Mouse (Mus musculus) adrenal gland, postnatal 36 days (tissue): ENCODE measurements around the gene Smug1. TPM values are rescaled to one million over a fixed set of nuclear protein-coding genes. Genes with fewer than 3 reads are reported as not detected.

Experiments
- DNase-seq, 2 experiments: peaks; one replicate each; pipeline ENCODE4 v3.0.0; 2021; ENCODE audit warnings: mixed read lengths in 1 of 2
- total RNA-seq, 2 experiments: library from RNA; stranded (reverse); gene quantifications; 2 replicates each; pipeline ENCODE4 v1.2.3; 2021

Smug1 gene
- total RNA-seq, 2 experiments from 2014 or later = 11.9 to 13.0 TPM

DNA sequence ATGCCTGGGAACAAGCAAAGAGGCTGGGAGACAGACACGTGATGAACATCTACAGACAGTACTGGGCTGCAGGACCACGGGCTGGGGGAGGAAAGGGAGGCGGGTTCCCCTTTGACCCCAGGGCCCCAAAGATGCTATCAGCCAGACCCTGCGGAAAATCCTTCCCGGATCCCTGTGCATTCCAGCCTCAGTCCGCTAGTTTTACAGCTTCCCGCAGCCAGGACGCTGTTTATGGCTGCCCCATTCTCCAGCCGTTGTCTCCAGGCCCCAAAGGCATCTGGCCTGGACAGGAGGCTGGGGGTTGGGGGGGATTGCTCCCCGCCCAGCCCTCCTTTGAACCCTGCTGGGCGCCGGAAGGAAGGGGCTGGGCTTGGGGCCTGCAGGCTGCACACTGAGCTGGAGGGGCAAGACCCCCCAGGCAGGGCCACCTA lies 10.7 kb upstream of the Smug1 start:
- no peak for DNase-seq

DNA sequence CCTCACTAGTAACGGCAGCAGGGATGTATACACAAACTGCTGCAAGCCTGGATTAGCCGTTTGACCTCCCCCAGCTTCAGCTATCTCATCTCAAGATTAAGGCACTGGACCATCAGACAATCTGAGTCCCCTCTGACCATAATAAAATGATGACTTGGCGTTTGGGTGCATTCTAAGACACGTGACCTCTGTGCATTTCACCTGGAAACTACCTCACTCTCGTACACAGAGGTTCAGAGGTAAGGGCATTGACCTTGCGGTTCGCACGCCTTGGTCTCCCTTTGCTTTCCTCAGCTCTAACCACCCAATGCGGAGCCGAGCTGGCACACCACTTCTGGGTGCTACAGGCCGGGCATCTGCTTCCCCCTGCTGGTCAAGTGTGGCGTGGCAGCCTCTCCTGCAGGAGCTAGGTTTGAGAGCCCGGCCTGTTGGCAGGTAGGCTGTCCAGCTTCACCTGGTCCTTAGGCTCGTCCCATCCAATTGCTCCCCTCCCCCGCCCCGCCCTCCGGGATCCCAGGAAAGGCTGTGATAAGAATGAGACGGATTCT lies 10.1 kb upstream of the Smug1 start:
- DNase-seq = peak; percentile 92 to 94

DNA sequence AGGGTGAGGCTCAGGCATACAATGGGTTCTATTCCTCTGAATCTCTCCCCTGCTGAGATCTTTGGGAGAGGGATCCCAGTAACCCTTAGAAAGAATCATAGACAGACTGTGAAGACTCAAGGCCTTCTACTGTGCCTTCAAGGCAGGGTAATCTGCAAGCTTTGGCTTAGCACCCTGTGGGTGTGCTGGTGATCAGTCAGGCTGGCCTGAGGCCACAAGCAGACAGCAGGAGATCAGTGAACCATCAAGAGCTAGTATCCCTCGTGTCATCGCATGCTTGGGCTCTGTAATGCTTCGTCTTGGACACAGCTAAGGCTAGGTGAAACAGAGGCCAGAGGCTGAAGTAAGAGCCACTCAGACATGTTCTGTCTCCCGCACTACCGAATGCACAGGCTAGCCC lies 6.4 kb upstream of the Smug1 start:
- no peak for DNase-seq

DNA sequence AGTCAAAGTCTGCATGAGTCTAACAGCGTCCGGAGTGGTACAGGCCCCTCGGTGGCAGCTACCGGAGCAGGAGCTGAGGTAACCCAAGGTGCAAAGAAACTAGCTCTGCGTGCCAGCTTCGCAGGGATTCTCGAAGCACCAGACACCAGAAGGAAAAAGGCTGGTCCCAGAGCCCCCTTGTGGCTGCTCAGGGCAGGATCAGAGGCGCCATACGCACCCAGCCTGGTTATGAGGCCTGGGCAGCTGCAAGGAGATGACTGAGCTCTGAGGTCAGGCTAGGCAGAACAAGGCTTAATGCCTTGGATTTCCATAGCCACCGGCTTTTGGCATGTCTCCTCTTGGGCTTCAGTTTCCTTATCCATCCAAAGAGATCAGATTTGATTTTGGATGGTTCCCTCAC lies 5.6 kb upstream of the Smug1 start:
- DNase-seq = peak; percentile 76 to 80

DNA sequence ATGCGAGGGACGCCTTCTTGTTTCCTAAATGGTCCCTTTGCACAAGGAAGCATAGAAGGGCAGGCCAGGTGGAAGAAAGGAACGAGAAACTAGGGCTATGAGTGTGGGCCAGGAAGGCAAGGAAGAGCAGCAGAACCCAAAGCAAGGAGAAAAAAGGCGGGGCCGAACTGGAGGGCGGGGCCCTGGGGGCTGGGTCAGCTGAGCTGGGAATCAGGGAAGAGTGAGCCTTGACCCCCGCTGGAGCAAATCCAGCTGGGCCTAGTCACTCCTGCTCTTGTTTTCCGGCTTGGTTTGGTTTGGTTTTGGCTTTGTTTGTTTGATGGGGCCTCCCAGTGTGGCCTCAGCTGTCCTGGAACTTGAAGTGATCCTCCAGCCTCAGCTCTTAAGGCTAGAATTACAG lies 4.4 kb upstream of the Smug1 start:
- DNase-seq = peak; percentile 77 to 78

DNA sequence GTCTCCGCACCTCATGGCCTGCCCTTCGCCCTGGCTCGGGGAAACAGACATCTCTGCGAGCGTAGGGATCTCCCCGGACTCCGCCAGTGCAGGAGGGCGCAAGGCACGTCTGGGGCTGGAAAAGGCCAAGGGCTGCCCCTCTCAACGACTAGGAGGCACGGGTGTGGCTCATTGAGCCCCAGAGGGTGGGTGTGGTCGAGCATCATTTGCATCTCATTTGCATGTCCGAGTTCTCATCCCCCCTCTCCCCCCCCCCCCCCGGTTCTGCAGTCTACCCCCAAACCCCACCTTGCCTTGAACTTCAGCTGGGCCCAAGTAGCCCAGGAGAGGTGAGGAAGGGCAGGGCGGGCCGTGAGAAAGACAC lies 3.4 kb upstream of the Smug1 start:
- no peak for DNase-seq

DNA sequence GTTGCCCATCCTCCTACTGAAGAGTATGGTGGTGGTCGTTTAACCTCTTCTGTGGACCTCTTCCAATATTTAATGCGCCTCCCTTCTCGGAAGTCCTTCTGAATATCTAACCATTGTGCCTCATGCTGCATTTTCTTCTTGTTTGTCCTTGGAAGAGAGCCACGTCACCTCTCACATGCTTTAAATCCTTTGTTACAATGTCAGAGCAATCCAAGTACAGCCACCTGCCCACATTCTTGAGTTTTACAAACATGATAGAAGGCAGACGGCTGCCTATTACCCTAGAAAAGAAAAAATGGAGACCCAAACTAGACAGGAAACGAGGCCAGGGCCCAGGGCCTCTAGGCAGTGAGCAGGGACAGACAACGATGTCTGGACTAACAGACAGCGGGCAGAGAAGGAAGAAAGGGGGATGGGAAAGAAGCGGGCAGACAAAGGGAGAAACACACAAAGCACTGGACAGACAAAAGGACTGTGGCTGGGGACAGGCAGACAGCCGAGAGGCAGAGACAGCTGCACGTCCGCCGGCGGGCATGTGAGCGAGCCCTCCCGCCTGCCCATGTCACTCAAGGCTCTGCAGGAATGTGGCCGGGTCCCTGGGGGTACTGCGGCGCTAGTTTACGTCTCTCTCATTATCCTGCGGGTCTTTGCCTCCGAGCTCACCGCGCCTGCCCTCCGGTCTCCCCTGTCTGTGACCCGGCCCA lies 2.9 kb upstream of the Smug1 start:
- no peak for DNase-seq

DNA sequence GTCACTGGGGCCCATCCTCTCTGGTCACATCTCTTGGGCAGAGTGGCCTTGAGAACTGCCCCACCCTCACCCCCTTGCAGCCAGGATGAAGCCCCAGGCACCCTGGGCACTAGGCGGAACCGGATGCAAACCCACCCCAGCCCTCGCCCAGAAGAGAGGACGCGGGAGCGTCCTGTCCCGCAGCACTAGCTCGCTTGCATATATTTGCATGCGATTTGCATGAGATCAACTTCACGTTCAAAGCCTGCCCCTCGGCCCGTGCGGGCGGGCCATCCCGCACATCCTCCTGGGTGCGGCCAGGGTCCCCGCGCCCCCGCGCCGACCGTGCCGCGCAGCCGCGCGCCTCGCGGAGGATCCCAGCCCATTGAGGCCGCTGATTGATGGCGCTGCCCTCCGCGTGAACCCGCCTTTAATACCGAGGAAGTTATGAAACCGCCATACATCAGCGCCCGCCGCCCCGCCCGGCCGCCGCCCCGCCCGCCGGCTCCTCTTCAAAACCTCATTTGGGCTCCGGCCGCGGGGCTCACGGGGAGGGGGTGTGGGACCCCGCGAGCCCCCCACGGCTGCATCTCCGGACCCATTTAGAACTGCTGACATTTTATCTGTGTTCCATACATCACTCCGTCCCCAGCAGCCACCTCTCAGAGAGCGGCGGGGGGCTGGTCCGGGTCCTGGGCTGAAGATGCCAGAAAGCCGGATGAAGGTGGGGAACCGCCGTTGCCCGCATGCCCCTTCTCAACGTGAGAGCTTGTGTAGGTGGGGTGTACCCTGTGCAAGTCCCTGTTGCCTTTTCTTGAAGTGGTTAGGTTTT lies 2.1 kb upstream of the Smug1 start:
- peak; percentile 37 to 58 for DNase-seq

DNA sequence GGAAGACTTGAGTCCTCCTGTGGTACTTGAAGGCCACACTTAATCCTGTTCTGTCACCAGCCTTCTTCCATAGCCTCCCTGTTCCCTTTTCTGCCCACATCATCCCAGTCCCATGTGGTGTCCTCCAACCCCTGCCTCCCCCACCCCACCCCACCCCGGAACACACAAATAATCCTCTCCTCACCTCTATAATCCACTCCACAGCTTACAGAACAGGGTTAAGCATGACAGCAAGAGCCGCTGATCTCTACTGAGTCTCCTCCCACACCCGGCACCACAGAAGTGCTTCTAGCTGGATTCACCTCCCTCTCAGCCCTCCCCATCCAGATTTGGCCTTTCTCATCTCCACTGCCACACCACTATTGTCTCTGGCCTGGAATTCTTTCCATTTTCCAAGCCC lies 894 bp upstream of the Smug1 start:
- DNase-seq = no peak

DNA sequence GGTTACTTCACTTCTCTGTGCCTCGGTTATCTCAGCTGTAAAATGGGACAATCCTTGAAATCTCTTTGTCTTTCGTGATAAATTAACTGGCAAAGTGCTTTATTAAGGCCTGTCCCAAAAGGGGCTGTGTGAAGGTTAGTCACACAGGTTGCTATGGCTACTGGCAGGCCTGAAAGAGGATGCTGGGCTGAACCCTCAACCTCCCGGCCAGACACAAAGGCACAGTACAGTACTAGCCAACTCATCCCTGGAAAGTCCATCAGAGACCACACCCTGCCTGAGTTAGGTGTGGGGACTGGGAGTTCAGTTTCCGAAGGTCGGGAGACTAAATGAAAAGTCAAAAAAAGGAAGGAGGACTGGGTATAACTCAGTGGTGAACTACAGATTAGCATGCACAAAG lies 968 bp downstream of the Smug1 start:
- DNase-seq = no peak

DNA sequence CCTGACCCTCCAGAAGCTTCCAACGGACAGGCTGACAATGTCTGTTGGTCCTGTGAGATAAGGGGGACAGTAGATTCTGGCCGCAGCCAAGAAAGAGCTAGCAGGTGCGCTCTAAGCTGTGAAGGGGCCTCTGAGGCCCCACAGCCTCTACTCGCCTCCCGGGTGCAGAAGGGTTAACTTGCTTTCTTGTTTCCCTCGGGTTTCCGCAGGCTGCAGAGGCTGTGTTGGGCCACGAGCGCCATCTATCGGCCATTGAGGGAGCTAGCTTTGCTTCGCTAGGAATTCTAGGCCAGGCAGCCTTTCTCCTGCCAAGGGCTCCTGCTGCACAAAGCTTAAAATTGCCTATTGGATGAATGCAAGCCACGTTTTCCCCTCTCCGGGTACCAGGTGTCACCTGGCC lies 1.5 kb downstream of the Smug1 start:
- DNase-seq = peak; percentile 89 to 90

DNA sequence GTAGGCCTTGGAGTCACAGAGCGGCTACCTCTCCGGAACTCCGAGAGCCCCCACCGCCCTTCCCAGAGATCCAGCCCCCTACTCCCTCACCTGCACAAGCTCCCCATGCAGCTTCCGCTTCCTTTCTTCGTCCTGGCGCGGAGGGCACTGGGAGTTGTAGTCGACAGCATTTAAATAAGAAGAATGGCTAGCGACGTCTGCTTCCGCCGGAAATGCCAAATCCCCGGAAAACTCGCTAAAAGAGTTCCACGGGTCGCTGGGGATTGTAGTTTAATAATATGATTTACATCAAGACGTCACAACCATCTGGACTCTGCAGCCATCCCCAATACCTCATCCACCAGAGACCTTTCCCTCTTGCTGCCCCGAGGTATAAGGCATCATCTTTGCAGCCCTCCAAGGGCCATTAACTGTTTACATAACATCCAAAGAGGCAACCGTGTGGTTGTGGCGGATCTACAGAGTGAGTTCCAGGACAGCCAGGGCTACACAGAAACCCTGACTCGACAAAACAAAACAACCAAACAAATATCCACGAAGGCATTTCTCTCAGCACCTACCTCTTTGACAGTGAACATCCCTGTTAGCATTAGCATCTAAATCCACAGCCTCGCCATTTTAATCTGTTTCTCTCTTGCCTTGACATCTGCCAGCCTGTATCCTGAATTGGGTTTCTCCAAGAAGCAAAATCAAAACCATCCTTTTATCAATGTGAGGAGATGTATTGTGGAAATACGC lies 3.5 kb downstream of the Smug1 start:
- peak; percentile 93 for DNase-seq

DNA sequence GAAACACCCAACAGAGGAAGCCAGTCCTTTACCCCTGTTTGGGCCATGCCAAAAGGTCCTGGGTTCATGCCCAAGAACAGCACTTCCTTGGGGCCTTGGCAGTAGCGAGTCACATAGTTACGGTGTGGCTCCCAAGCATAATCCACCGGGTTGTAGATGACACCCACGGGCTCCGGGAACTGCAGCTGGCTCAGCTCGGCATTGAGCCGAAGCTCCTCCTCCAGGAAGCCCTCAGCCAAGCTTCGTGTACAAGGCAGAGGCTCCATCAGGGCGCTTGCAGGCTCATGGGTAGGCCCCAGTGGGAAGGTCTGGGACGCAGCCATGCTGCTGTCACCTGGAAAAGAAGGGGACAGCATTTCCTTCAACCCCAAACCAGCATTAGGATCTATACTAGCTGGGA lies 9.3 kb downstream of the Smug1 start:
- no peak for DNase-seq

DNA sequence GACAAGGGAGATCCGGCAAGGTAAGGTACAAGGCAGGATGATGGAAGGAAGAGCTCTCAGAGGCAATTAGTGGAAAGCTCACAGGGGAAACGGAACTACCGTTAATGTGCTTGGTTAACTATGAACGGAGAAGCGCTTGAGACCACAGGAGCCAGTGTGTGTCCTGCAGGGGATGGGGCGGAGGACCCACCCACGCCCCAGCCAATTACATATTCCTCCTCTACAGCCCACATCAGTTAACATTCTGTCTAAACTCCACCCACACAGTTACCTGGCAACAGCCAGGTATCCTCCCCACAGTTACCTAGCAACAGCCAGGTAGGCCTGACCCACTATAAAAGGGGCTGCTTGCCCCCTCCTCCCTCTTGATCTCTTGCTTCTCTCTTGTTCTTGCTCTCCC lies 10.0 kb downstream of the Smug1 start:
- no peak for DNase-seq

DNA sequence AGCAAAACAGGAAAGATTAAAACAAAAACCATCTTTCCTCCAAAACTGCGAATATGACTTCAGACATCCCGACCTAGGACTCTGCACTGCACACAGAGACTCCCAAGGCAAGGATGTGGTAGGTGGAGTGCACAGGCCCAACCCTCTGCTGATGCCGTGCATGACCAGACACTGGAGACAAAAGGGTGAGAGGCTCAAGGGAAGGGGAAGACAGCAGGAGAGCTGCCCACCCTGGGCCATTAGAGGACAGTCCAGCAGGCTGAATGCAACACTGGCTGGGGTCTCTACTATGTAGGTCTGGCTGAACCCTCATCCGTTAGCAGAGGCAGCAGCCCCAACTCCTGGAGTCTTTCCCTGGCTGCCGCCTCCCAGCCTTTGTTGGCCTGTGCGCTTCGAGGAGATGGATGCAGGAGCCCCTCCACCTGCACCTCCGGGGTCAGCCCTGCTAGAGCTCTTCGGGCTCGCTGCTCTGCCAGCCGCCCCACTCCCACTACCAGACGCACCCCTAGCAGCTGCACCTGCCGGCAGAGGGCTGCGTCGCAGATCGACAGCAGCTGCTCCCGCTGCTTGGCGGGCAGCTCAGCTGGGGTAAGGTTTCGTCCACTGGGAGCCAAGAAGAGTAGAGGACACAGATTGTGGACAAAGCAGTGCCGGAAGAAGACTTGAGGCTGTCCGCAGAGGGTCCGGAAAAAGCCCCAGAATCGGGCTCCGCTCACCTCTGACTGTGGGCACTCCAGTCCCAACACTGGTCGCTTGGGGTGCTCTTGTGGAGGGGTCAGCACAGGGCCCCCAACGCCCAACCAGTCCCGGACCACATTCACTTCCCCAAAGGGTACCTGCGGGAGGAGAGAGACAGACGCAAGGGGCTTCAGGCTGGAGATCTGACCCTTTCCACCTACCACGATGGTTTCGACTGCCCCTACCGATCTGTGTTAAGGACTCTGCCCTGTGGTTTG lies 11.2 kb downstream of the Smug1 start:
- no peak for DNase-seq

DNA sequence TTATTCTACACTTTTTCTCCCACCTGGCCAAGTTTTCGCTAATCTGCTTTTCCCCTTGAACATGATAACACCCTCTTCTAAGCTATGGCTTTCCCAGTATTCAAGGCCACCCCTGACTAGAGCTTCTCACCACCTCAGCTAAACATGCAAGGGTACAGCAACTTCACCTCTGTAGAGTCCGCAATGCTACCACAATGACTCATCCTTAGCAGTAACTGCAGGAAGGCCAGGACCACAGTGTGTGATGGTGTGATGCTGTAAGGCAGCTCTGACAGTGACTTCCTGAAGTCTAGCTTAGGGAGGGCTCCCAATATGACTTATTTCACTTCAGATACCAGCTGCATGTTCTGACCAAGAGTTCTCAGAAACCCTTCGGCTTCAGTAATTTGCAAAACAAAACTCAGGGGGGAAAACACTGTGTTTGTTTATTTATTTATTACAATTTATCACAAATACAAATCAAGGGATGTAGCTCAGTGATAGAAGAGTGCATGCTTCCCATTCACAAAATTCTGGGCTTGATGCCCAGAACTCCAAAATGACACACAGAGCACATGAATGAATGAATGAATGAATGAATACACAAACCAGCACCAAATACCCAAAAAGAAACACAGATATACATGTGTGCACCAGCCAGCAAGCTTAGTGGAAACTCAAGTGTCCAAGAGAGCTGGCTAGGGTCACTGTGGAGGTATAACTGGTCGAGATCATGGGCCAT lies 13.8 kb downstream of the Smug1 start:
- DNase-seq = no peak

DNA sequence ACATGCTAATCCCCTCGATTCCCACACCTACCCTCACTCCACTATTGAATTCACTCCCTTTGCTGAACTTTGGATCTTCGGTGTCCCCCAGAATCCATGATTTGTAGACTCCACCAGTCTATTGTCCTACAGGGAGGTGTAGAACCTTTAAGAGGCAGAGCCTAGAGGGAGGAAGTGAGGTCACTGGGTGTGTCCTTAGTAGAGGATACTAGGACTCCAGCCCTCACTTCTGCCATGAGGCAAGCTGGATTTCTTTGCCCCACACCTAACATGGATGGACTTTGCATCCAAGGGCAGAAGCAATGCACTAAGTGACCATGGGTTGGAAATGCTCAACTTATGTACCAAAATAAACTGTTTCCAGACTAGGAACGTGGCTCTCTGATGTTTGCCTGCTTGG lies 14.5 kb downstream of the Smug1 start:
- no peak for DNase-seq

DNA sequence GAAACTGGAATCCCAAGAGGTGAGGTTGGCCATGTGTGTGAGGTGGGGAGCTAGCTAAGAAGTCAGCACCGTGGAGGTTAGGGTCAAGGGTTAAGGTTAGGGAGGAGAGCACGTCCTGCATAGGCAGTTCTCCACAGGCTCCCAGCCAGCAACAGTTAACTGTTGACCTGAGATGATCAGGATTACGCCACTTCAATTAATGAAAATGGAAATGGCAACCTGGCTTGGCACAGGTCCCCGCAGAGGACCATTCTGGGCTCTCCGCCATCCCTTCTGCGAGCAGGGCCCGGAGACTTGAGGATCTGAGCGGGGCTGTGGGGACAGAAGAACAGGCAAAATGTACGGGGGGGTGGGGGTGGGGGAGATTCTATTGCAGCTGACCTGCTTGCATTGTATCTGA lies 19.1 kb downstream of the Smug1 start:
- DNase-seq = no peak

DNA sequence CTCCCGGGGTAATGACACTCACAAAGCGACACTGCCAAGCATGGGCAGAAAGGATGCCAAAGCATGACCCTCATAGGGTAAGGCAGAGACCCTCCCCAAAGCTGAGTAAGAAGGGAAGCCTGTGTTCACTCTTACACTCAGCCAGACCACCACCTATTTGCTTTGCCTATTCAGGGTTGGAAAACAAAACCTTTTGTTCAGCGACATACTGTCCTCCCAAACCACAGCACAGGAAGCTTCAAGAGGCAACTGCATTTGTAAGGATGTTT lies 19.5 kb downstream of the Smug1 start:
- DNase-seq = no peak

DNA sequence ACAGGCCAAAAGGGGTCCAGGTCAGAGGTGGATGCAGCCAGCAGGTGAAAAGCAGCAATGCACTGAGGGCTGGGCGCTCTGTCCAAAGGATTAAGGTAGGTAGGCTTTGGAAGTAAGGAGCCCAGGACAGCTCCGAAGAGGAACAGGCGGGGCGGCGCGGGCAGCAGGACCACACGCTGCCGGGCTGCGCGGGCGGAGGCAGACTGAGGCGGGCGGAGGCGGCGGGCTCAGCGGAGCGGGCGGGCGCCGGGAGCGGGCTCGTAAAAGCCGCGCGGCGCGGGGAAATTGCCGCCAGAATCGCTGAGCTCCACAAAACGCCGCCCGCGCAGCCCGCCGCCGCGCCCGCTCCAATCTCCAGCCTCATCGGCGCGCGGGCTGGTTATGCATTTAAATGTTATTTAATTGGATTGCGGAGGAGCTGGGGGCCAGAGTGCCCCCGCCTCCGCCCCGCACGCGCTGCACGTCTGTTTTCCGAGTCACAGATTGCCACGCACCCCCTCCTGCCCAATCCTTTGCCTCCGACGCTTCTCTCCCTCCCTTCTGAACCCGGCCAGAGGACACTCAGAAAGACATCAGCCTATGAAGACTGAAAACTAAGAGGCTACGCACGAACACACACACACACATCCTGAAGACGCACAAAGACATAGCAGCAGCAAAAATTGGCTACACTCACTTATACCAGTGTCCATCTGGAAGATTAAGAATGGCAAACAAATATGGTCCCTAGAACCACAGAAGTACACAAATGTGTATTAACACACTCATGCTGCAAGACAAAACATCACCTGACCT lies 20.1 kb downstream of the Smug1 start:
- peak; percentile 43 to 58 for DNase-seq
